Mouse (Mus musculus) NIH3T3 (cell line): ENCODE measurements at regions not wholly inside any gene's neighbourhood (a gene's known extent, or its start where the extent isn't known, plus 50 kb on each side); places are given as distances from the start of the nearest gene placed in this dataset.

Experiments used
- DNase-seq: peaks from one replicate; pipeline ENCODE4 v3.0.0-alpha.2; 2012; ENCODE audit warnings: low read depth

DNA sequence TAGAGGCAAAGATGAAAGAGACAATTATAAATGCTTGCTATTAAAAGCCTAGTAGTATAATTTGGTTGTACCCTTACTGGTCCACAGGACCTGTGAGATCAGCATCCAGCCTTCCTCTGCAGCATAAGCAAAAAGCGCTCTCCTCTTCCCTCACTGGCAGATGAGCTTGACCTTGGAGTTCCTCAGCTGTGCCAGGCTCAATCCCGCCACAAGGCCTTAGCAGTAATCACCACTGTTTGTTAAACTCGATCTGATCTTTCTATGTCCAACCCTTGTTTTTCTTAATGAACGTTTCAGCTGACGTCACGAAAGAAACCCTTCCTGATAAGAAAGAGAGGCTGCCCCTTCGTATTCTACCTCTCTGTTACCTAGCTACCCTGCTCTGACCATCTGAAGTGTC is 183.5 kb downstream of the Ifng start:
- no peak for DNase-seq

GRCm38 (mm10) chr10:118628000-118628399 is 187.2 kb downstream of the Ifng start:
- no peak for DNase-seq

DNA sequence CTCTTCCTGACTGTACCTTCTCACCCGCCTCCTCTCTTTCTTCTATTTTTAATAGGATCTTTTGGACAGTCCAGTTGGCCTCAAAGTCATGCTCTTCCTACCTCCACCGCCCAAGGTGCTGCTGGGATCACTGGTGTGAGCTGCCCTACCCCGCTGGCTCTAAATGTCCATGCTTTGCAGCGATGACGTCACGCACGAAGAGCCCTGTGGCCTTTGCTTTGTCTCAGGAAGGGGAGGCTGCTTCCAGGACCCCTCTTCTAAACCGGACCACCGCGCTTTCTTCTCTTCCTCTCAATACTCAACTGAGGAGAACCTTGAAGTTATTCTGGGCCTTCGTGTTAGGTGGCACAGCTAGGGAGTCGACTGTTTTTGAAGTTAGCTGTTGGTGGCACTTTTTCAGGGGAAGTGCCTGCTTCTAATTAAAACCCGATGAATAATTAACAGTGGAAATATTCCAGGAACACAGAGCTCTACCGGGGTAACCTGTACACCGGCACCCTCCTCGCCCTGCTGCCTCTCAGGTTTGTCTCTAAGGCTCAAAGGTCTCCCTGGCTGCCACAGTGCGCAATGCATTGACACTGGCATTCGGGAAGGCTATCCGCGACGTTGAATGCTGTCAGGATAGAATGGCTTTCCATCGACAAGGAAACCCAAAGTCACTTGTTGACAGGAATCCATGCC is 188.7 kb downstream of the Ifng start:
- no peak for DNase-seq

GRCm38 (mm10) chr10:118631786-118632185 is 190.9 kb downstream of the Ifng start:
- DNase-seq, result no peak

DNA sequence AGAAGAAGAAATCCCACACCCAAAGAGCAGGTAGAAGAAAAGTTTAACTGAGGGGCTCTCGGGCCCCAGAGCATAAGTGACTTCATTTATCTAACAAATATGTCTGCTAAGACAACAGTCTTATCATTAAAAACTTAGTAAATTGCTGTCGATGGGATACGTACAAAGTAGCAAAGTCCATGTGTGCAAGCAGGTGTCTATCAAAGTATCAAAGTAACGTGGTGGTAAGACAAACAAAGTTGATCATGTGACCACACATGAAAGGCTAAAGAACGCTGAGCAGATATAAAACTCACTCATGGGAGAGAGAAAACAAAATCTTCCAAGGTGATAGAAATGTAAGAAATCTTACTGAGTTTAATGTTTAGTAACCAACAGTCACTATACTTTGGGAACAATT is 191.3 kb downstream of the Ifng start:
- no peak for DNase-seq

GRCm38 (mm10) chr10:118633429-118633828 is 192.6 kb downstream of the Ifng start:
- DNase-seq, result no peak

GRCm38 (mm10) chr10:118639097-118639496 is 198.3 kb downstream of the Ifng start:
- DNase-seq, result no peak

GRCm38 (mm10) chr10:118640121-118640809 is 199.4 kb downstream of the Ifng start:
- DNase-seq, result no peak

GRCm38 (mm10) chr10:118640810-118641427 is 200.1 kb downstream of the Ifng start:
- no peak for DNase-seq

- no peak for DNase-seq
These were observed 202.8 kb downstream of the Ifng start for GRCm38 (mm10) chr10:118643622-118644021.

DNA sequence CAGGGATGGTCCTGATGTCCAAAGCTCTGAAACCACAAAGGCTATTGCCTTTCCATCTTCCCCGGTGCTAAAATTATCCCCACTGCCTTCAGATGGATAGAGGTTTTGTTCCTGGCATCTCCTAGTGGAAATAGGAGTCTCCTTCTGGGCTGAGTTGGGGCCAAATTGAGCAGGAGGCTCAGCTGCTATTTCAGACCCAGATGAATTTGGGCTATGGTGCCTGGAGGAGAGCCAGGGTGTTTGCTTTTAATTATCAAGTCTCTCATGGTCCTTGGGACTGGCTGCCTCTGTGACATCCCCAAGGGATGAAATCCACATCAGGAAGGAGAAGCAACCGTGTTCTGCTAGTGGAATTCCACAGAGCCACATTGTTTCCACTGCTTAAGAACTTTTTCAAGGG is 207.3 kb downstream of the Ifng start:
- DNase-seq, result no peak

DNA sequence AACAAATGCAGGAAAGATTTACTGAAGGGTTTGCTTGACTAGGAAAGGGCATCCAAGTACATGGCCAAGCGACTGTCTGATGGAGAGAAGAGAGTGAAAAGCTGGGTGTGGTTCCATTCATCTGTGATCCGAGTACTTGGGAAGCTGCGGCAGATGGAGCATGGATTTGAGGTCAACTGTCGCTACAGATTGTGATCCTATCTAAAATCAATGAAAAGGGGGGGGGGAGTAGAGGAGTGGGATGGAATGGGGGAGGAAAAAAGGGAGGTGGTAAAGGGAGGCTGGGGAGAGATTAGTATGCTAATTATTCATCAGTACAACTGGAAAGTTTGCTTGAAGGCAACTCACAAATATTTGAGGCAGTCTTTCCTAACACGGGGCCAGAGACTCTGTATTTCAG is 213.4 kb downstream of the Dyrk2 start:
- no peak for DNase-seq

- no peak for DNase-seq
These were observed 204.0 kb downstream of the Dyrk2 start for GRCm38 (mm10) chr10:118666009-118666408.

DNA sequence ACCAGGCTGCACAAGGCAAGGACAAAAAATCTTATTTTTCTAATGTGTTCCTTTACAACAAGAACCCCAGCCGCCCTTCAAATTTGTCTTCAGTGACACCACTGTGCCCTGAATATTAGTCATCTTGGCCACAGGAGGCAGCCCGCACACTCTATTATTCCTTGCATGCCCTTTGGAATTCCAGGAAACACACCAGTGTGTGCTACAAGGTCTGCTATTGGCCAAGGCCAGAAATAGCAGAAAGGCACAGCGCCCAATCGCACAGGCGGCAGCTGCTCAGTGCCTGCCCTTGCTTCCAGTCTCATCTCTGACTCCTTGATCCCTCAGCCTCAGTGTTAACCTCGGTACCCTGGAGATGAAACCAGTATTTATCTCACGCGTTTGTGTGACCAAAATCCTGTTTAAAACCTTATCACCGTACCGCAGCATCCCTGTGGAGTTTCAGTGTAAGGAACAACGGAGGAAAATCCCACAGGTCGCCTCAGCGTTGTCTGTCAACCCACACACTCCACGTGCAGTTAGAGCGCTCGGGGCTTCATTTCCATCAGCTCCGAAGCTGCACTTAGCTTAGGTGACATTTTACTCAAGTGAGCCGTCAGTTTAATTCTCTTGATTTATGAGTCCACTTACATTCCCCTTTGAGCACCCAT is 194.1 kb downstream of the Dyrk2 start:
- no peak for DNase-seq

DNA sequence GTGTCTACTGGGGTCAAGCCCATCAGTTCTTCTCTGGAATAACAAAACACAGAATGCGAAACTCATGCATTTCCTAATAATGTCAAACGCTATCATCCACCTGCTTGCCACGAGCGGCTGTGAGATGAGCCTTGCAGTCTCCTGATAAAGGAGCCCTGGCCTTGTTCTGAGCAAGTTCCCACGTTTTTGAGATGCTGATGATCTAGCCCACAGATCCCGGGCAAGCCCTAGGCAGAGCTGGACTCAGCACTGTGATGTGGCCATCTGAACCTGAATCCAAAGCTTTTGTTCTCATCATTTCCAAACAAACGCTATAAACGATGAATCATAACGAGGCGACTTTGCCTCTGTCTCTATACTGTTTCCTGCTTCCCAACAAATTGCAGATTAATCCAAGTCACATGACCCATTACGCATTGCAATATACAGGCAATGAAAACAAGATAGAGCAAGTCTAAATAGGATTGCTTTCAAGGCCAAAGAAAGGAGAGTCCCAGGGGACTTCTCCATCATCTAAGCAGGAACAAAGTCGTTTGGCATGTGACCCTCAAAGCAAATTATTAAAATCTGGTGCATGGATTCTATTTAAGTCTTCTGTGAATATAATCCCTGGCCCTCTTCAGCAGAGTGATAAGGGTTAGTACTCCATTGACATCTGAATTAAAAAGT is 191.1 kb downstream of the Dyrk2 start:
- no peak for DNase-seq

- no peak for DNase-seq
These were observed 190.5 kb downstream of the Dyrk2 start for GRCm38 (mm10) chr10:118679507-118679906.

DNA sequence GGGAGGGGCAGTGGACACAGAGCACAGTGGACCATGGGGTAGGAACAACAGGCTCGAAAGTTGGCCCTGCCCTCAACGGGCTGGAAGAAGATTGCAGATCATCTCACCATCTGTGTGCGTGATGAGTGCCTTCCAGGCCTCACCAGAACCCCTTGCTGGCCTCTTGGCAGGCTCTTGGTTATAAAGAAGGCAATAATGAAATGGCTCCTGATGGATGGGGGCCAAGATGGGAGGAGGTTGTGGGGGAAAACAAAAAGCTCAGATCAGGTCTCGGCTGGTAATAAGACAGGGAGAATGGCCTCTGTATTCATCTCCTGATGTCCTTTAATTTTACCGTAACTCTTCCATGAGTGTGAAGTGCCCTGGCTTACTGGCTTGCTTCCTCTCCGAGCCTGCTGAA is 189.1 kb downstream of the Dyrk2 start:
- DNase-seq, result peak; percentile 6

- DNase-seq, result no peak
These were observed 186.7 kb downstream of the Dyrk2 start for GRCm38 (mm10) chr10:118683356-118683755.

- no peak for DNase-seq
These were observed 170.7 kb downstream of the Dyrk2 start for GRCm38 (mm10) chr10:118699292-118699691.

- DNase-seq, result no peak
These were observed 169.9 kb downstream of the Dyrk2 start for GRCm38 (mm10) chr10:118700115-118700514.

GRCm38 (mm10) chr10:118706020-118706419 is 164.0 kb downstream of the Dyrk2 start:
- DNase-seq, result no peak

DNA sequence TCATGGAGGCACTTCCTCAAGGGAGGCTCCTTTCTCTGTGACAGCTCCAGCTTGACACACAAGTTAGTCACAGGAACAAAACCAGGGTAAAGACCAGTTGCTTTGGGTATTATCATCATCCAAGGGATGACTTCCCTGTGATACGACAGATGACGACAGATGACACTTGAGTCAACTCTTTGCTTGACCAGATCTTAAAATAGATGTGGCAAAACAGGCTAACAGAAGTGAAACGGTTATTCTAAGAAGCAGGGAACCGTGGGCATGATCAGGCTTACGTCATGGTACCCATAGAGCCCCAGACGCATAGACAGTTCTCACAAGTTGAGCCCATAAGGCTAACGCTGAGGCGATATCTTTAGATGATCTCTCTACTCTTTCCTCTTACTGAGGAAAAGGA is 160.3 kb downstream of the Dyrk2 start:
- DNase-seq, result no peak
